Mouse (Mus musculus) lung, adult 2 months (tissue): ENCODE results near the gene Cd84.

Source experiments
- CTCF ChIP-seq: fragments of 200-500 bp; IDR thresholded peaks from 2 replicates; pipeline ENCODE4 v1.5.1; 2011; ENCODE audit warnings: mild to moderate bottlenecking, low read length, control low read depth; ENCODE audit not compliant: insufficient read depth
- POLR2A ChIP-seq: fragments of 200-500 bp; IDR thresholded peaks from 2 replicates; pipeline ENCODE4 v1.6.1; 2011; ENCODE audit warnings: low read depth, mild to moderate bottlenecking, control low read depth, low read length, borderline replicate concordance; ENCODE audit errors: extremely low read depth

DNA sequence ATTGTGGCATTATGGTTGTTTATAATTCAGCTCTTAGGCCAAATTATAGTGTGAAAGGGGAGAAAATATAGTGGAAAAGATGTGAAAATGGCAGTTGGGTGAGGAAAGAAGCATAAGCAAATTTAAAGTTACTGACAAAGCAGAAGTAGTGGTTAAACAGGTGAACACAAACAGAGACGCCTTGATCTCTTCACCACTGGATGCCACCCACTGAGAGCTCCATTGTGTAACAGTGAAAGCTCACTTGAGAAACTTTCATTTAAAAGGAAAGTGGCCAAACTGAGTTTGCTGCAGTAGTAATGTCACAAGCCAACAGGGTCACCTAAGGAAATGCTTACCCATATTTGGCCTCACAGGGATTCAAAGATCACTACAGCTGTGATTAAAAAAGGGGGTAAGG lies 18.2 kb upstream of the Cd84 start:
- TF ChIP-seq CTCF (no peak), POLR2A (no peak)
